Mouse (Mus musculus) layer of hippocampus, postnatal 25 days (tissue): ENCODE data around the gene Frem1. TPM values are rescaled to one million over a fixed set of nuclear protein-coding genes. Genes with fewer than 3 reads are reported as not detected.

Source experiments
- DNase-seq, 2 experiments: peaks; one replicate each; pipeline ENCODE4 v3.0.0; 2022; ENCODE audit warnings: mixed read lengths in 2 of 2, low spot score in 1 of 2; ENCODE audit errors: extremely low spot score in 1 of 2
- total RNA-seq, 2 experiments: library from RNA; stranded (reverse); gene quantifications; 2 replicates each; pipeline ENCODE4 v1.2.3; 2021

The Frem1 gene
- total RNA-seq = 1 to 10 TPM; 2.2 to 3.5 TPM

DNA sequence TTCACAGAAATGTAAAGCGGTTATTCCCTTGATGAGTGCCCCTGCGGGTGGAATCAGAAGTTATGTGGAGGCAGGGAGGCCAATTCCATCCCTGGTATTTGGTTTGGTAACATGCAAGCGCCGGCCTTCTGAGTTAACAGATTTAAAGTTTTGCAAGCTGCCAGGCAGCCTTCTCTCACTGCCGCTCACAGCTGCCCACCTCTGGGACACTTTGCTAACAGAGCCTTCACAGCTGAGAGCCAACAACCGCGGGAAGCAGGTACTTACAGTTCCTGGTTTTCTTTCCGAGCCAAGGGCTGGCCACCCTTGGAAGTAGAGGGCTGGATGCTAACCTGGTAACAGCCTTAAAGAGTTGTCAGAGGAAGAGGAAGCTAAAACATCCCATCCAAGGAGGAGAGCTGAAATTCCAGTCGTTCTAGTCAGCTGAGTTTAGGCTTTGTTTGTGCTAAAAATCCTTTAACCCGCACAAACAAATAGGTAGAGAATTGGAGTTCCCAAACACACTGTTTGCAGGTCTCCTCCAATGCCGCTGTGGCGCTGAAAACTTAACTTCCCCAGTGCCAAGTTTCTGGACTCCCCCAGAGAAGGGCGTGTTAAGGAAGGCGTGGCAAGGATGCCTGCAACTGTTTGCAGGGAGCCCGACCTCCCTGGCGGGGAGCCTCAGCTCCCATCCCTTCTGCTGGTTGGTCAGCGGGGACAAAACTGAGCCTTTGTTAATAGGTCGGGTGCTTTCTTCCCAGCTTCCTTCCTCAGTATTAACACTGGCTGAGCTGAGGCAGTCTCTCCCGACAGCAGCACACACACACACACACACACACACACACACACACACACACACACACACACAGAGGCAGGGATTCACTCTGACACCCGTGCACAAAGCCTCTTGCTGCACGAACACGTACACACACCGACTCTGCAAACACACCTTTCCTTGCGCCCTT lies at the start of gene Frem1:
TSS of gene Frem1 (minus strand) at position 706 of the 944 bp plus-strand sequence.
- DNase-seq = no peak

DNA sequence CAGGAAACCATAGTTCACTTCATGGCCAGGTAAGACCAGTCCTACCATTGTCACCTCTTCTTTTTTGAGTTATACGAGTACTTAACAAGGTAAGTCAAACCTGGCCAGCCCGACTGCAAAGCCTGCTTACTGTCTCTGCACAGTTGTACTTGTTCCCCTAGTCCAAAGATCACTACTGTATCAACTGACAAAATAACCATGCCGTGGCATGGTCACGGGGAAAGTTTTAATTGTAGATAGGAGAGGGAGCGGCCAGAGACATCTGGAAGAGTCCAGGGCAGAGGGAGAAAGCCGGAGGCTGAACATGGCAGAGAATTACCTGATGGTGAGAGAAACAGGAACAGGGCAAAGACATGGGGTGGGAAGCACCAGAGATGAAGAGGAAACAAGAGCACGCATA lies 46.9 kb upstream of the Frem1 start:
- DNase-seq = no peak

DNA sequence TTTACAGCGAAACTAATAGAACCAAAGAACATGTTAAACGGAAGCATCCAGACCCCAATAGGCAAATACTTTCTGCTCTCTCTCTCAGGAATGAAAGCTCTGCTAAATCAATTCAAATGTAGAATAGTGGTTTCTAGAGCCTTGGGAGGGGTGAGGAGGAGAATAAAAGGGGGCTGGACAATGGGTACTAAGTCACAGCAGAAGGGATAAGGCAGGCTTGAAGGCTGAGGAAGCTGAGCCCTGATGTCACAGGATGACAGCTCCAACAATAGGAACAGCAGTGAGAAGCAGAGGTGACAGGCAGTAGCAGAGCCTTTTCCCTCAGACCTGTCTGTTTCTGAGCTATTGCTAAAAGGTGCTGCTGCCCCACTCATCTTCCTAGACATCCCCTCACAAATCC lies 41.8 kb upstream of the Frem1 start:
- no peak for DNase-seq

DNA sequence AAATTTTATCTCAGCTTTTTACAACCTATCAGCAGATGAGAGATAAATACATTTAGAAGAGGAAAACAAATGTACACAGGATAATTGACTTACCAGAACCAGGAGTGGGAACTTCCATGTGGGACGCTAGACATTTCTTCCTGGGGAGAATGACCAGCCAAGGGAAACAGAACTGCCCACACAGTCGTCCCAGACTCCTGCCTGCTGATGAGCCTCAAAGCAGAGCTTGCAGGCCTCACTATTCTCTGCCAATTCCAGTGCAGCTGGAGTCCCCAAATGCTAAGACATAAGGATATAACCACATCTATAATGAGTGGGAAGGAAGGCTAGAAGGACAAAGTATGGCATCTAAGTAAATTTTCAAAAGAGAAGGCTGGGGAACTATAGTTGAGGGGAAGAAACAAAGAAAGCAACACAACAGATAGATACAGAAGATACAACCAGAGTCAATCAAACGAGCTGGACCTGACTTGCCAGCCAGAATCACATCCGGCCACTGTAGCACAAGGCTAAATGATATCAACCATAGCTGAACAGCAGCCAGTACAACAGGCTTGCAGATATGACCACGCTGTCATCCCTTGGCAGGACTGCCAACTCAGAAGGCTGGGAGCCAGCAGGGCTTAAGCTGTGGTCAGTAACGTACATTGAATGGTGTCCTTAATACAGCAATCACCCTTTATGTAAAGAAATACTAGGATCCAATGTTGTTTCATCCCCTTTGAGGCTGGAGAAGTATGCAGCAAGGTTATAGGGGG lies 38.7 kb upstream of the Frem1 start:
- DNase-seq = no peak

DNA sequence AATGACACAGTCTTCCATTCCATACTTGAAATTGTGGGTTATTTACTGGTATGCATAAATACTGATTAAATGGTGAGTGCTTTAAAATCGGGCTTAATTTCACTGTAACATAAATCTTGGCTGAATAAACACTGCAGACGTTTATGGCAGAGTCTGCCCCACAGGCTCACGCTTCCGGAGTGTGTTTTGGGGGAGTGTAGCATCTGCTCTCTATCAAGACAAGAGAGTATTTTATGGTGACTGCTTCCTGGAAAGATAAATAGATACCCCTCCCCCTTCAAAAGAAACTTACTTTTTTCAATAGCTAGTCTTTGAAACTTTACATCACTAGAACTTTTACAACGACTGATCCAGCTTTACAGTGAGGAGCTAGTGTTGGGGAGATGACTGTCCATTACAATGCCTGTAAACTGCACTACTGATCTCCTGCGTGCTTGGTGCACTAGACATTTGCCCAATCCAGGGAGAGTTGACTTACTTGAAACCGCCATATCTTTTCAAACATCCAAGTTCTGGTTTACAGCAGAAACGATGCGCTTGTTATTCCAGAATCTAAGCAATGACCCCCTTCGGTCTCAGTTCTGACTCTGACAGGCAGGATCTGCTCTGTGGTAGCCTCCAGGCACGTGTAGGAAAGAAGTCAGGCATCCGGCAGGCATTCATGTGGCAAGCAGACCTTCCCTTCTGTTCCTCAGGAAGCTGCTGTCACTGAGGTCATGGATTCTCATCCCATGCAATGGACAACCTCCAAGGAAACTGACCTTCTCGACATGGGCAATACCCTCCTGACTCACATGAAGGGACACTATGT lies 28.4 kb upstream of the Frem1 start:
- DNase-seq = no peak

DNA sequence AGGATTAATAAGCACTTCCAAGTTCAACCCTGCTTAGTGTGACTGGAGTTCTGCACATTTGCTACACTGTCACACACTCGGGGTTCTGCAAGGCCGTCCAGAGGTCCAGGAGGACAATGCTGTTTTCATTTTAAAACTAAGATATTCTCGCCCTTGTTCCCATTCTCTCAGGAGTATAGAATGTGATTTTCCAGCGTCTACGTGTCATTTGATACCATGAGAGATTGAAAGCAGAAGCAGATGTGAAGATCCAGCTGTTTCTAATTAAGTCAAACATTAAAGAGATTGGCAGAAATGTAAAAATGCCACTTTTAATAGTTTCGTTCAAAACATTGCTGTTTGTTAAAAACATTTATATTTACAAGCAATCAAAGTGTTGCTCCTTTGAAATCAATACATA lies 12.1 kb upstream of the Frem1 start:
- DNase-seq = no peak

DNA sequence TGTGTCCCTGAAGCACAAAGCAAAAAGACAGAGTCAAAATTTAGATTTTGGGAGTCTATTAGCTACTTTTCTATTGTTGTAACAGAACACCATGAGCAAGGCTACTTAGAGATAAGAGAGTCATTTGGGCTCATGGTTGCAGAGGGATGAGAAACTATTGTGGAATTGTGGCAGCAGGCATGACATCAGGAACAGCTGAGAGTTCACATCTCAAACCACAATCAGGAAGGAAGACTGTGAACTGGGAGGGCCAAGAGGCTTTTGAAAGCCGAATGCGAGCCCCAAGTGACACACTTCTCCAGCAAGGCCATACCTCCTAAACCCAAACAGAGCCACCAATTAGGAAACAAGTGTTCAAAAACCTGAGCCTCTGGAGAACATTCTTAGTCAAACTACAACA lies 9.4 kb upstream of the Frem1 start:
- DNase-seq = no peak

DNA sequence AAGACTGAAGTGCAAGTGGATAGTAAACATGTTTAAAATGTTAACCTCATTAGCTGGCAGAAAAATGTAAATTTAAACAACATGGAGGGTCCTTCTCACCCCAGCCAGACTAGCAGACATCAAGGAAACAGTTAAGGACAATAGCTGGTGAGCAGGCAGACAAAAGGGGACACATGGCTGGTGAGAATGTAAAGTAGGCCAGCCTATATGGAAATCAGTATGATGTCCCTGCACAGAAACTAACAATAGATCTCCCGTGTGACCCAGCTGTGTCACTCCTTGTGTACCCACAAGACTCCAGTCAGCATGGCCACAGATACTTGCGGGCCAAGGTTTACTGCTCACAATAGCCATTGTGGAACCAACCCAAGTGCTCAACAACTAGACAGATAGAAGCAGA lies 6.5 kb upstream of the Frem1 start:
- no peak for DNase-seq

DNA sequence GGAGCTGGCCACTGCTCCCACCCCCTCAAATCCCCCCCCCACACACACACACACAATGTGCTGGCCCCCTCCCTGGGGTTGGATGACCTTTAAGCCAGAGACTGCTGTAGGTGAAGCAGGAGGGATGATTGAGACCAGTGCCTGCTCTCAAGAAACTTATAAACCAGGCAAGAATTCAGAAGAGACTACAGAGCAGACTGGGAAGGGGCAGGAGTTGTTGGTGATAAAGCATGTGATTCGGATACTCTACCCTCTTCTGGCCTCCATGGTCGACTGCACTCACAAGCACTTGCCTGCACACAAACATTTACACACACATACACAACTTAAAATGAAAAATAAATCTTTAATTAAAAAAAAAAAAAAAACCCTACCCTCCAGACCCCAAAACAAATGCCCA lies 6.0 kb upstream of the Frem1 start:
- no peak for DNase-seq

DNA sequence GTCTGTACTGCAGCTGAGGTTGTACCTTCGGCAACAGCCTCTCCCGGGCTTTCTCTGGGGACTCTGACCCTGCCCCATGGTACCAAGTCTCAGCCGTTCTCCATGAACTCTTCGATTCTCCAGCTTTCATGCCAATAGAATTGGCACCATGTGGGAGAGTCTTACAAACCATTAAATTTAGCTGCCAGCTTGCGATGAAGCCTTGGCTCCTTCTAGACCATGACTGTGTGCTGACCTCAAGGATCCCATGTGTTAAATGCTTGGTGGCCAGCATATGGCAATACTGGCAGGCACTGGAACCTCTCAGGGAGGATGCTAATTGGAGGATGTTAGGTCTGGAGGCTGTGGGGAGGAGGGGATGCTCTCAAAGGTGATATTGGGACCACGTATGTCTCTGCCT lies 4.4 kb upstream of the Frem1 start:
- no peak for DNase-seq

DNA sequence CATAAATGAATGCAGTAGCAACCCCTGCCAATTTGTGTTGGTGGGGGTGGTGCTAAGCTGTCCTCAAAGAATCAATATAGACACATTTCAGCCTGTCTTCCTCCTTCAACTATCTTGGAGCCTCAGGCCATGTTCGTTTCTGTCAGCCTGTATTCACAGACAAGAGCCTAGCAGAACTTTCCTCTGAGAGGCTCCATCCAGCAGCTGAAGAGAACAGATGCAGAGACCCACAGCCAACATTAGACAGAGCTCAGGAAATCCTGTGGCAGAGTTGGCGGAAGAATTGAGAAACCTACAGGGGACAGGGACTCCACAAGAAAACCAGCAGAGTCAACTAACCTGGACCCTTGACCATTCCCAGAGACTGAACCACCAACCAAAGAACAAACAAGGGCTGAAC lies 3.3 kb upstream of the Frem1 start:
- no peak for DNase-seq

DNA sequence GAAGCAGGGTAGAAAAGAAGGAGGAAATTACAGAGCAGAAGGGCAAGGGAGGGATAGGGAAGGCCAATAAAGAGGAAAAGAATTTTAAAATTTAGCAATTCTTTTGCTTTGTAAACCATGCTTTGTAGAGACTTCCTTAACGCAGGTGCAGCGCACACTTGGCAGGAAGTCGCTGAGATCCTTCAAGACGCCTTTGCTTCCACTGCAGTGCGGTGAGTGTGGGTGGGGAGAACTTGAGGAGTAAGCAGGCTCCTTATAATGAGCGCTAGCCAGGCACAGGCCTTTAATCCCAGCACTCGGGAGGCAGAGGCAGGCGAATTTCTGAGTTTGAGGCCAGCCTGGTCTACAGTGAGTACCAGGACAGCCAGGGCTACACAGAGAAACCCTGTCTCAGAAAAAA lies 1.1 kb upstream of the Frem1 start:
- no peak for DNase-seq

DNA sequence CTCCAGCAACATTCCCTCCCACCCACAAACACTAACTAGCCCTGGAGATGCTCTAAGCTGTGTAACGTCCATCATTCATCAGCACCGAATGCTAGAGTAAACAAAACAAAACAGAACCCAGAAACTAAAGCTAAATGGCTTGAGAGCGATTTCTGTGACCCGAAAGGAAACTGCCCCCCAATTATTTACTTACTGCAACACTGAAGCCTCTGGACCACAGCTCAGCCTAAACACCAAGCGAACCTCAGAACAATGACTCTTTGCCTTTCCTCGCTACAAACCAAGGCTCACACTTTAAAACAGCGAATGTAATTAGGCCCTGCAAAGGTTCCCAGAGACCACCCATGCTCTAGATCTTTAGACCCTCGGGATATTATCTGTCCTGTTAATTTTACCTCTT lies 963 bp downstream of the Frem1 start:
- no peak for DNase-seq

DNA sequence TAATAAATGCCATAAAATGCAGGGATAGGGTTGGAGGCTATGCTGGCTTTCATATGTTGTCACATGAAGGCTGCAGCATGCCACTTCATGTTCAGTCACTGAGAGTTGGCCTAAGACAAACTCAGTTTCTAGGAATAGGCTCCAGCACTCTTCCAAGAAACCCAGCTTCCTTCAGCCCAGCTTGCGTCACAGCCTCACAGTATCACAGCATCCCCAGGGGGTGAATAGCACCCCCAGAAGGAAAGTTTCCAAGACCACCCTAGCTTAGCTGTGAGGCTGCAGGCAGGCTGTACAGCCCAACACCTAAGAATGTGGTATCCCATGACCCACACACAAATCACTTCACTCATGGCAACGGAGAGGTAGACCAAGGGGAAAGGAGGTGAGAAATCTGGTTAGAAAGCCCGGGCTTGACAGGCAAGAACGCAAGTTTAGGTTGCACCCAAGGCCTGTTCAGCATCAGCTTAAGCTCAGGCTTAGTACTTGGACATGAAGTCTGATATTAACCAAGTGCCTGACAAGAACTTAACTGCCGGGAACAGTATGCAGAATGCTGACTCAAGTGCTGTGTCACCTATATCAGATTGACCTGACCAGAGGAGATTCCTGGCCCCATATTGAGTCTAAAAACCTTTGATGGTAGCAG lies 1.9 kb downstream of the Frem1 start:
- no peak for DNase-seq

DNA sequence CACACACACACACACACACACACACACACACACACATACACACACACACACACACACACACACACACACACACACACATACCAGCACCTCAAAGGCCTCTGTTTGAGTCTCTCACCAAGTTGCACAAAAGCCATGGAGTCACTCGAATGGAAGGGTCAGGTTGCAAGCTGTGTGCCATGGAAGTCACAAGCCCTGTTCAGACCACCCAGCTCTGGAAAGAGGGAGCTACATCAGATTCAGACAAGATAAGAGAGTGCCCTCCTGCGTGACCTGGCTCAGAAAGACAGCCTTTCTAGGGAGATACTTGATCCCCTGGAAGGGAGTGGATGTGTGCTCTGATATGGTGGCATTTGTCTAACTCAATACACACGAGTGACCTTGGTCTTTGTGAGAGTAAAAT lies 2.9 kb downstream of the Frem1 start:
- DNase-seq = no peak

DNA sequence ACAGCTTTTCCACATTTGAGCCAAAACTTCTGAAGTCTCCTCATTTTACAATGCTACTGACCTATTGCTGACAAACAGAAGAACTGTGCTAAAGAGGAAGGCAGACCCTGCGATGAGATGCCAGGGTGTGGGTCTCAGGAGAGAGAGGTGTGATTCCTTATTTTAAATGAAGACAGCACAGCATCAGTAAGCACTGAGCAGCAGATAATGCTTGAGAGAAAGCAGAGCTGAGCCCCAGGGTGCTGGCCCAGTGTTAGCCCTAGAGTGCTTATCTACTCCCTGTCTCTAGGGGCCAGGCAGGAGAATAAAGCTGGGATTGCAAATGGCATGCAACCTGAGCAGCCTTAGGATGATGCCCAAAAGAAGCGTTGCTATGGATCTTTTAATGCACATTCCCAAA lies 3.6 kb downstream of the Frem1 start:
- DNase-seq = no peak

DNA sequence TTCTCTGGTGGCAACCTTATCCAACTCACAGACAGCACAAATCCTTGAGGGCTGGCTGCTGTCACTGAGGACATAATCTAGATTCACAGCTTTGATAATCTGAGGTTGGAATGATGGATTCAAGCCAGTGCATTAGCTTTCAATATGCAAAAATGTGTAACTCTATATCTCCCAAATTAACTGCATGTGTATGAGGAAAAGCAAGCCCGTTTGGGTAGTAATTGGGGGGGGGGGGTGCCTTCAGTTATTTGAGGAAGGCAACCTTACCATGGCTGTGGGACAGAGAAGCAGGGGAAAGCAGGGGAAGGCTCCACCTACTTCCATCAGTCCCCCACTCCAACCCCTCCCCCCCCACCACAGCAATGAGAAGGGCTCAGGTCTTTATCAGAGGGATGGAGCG lies 5.3 kb downstream of the Frem1 start:
- DNase-seq = no peak

DNA sequence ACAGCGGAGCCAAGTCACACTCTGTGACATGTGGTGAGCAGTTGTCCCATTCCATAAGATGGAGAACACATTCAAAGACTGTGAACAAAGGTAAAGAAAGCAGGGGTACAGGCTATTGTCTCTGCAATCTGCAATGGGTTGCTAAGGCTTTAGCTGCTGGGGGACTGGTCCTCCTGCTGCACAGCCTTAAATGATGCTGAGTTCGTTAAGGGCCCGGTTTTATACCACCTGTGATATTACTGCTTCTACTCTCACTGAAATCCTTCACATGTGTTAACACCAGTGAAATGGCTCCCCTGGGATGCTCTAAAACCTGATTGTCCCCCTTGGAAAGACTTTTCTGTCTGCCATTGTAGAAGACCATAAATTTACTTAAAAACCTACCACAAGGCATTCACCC lies 6.1 kb downstream of the Frem1 start:
- DNase-seq = no peak

DNA sequence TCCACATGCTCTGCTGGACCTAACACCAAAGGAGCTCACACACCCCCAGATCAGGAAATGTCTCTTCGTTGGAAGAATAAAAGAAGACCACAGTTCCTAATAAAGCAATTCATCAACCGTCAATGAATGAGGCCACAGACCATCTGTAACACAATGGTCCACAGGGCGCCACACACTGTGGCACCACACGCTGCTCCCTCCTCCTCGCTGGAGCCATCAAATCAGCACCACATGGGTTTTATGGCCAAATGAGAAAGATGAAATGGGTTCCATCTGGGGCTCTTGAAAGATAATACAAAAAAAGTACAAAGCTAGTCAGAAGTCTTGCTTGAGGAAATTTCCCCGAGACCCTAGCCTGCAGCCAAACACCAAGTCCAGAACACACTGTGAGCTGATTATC lies 6.9 kb downstream of the Frem1 start:
- no peak for DNase-seq

DNA sequence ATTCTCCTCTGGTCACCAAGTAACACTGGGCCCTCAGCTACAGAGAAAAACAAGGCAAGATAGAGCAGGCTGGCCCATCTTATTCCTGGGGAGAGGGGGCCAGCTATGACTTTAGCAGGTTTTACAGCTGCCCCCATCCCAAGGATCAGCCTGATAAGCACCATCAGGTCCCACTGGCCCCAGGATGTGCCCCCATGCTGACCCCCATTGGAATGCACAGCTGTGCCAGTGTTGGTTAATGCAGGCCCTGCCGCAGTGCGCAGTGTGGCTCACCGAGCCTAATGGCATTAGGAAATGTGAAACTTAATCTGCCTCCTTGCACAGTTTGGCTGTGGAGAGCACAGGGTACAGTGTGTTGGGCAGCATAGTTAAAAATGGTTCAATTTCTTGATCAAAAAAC lies 11.4 kb downstream of the Frem1 start:
- DNase-seq = no peak

DNA sequence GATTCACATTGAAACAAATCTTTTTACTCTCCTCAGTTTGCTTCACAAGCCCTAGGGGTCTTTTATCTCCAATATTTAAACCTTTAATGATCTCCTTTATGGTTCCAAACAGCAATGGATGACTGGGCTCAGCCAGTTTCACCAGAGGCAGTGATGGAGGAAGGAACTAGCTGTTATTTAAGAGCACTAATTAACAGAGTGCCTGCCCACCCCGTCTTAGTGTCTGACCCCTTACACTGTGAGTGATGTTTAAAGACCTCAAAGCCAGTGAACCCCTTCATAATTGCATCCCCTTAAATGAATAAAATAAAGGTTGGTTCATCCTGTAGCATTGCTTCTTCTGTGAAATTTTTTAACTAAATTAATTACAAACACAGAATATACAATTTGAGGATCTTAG lies 19.4 kb downstream of the Frem1 start:
- DNase-seq = no peak
